Mouse (Mus musculus) megakaryocyte, embryonic 14.5 days (primary cell): Measurements from ENCODE around the gene Gm17490.

Source experiments
- FLI1 ChIP-seq: IDR thresholded peaks from 2 replicates; pipeline ENCODE4 v1.6.1; 2012; ENCODE audit warnings: low read length, inconsistent platforms, mixed read lengths
- GATA1 ChIP-seq: IDR thresholded peaks from 3 replicates; pipeline ENCODE4 v1.6.1; 2012; ENCODE audit warnings: mixed read lengths, low read length, inconsistent platforms, borderline replicate concordance

DNA sequence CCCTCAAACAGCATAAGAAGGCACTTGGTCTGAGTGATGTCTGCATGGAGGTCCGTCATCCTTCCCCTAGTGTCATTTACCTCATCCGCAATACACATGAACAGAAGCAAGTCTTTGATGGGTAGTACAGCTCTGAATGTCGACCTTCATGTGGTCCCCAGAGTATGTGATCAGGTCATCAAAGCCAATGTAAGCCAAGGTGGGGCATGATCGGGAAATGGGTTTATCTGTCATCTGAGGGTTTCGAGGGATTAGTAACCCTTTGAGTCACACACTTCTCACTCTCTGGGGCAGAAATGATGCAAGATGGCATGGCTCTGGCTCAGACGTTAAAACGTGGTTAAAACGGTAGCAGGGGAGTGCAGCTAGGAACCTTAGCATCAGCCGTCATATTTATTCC lies 9.2 kb downstream of the Gm17490 start:
- TF ChIP-seq FLI1 = no peak
- TF ChIP-seq GATA1 = no peak
